Mouse (Mus musculus) cerebellum, adult 8-10 months (tissue): ENCODE data around the gene Tfip11.

ENCODE experiments used
- DNase-seq: peaks from one replicate; pipeline ENCODE4 v3.0.0; 2022

The Tfip11 gene

GRCm38 (mm10) chr5:112367338-112367737, 41.2 kb downstream of the Tfip11 start:
- no peak for DNase-seq

DNA sequence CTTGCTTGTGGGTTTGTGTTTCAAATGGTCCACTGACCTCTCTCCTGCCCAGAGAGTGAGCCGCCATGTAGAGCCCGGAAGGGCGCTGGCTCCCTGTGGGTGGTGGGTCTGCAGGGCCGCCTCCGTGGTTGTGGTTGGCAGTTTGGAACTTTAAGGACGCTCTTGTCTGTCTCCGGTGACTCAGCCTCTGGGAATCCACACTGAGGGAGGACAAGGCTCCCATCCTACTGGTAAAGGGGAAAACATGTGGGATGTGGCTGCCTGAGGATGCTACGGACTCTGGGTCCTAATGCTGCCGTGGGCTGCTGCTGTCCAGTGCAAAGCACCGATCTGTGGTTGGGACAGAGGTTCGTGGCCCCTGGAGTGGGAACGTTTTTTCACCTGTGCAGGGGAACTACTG, 41.8 kb downstream of the Tfip11 start:
- DNase-seq: no peak

GRCm38 (mm10) chr5:112368666-112369065, 42.5 kb downstream of the Tfip11 start:
- peak; percentile 91 for DNase-seq

- no peak for DNase-seq
Observed at GRCm38 (mm10) chr5:112369326-112369725, 43.2 kb downstream of the Tfip11 start.

- peak; percentile 44 for DNase-seq
Observed at GRCm38 (mm10) chr5:112370236-112370813, 44.2 kb downstream of the Tfip11 start.

- DNase-seq: peak; percentile 51
Observed at GRCm38 (mm10) chr5:112371933-112372332, 45.8 kb downstream of the Tfip11 start.

GRCm38 (mm10) chr5:112376111-112376510, 50.0 kb downstream of the Tfip11 start:
- no peak for DNase-seq

DNA sequence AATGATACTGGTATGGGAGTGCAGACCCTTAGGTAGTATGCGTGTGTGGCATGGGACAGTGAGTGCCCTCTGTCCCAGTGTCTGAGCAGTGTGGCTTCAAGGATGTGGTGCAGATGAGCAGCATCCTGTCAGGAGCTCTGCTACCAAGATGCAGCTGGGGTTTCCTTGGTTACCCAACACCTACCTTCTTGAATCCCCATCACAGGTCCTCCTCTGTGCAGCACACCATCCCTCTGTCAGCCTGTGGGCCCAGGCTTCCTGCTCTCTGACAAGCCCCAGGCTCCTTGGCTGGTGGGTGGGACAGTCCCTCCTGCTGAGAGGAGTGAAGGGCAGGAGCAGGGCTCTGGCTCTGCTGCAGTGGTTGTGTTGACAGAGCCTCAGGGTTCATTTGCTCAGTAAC, 51.2 kb downstream of the Tfip11 start:
- no peak for DNase-seq

- DNase-seq: no peak
Observed at GRCm38 (mm10) chr5:112378716-112379115, 52.6 kb downstream of the Tfip11 start.

DNA sequence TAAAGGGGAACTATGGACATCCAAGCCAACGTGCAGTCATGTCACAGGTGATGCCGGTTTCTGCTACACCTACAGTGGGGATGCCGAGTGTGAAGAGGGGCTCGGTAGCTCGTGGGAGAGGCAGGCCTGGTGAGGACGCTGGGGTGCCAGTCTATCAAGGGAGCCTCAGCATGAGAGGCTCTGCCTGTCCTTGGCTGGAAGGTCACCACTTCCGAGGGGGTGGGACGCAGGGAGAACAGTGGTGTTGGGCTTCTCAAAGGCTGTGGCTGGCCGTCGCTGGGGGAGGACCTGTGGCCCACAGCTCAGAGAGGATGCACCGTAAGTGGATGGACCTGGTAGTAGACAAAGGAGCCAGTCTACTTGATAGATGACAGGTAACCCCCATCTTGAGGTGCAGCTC, 55.0 kb downstream of the Tfip11 start:
- DNase-seq: no peak

DNA sequence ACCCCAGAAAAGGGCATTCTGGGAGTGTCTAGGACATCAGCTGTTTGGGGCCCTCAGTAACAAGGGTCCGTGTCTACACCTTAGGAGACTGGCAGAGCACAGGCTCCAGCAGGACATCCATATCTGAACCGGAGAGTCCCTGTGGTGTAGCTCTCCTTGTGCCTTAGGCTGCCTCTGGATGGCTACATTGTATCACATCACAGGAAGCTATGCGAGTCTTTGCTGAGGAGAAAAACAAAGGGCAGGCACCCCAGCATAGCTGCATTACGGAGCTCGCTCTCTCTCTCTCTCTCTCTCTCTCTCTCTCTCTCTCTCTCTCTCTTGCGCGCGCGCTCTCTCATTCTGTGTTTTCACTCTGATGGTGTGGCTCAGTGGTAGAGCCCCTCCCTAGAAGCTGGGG, 55.9 kb downstream of the Tfip11 start:
- DNase-seq: no peak

GRCm38 (mm10) chr5:112382641-112383330, 56.6 kb downstream of the Tfip11 start:
- no peak for DNase-seq

DNA sequence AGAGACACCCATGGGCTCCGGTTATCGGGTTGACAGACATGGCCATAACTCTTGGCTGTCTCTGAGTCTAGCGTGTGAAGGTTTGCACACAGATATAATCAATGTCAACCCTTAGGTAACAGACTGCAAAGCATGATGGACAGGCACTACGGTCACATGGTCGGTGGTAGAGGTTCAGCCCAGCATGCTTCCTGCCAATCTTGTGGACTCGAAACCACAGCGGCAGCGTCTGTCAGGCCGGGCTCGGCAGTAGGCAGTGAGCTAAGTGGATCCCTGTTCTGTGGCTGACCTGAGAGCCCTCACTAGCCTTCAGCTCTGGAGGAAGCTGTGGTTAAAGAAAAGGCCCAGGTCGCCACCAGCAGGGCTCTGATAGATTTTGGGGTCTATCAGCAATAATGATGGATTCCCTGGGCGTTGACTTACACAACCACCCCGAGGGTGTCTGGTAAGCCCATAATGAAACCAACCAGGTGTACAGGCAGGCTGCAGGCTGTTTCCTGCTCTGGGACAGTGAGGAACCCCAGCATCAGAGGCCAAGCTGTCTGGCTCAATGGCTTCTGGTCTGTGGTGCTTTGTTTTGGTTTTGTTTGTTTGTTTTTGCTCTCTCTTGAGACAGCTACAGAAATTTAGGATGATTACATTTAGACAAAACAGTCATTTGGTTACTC, 58.8 kb downstream of the Tfip11 start:
- DNase-seq: no peak

DNA sequence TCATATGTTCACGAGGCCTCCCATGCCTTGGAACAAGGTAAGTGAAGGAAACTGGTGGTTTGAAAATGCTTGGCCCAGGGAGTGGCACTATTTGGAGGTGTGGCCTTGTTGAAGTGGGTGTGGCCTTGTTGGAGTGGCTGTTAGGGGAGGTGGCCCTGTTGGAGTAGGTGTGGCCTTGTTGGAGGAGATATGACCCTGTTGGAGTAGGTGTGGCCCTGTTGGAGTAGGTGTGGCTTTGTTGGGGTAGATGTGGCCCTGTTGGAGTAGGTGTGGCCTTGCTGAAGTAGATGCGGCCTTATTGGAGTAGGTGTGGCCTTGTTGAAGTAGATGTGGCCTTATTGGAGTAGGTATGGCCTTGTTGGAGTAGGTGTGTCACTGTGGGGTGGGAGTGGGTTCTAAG, 59.8 kb downstream of the Tfip11 start:
- DNase-seq: no peak
